Mouse (Mus musculus): ENCODE measurements around the gene Rnf150. TPM values are rescaled to one million over a fixed set of nuclear protein-coding genes. Genes with fewer than 3 reads are reported as not detected.

Rnf150 gene
- polyA plus RNA-seq, 1 experiment from 2014 or later: 0.10 TPM

- H3K9ac ChIP-seq: no peak overlapping the region
- WGBS (ENCODE audit: insufficient replicate concordance): 79% methylated on average over 5 of the region's 5 CpGs
- H3K27ac ChIP-seq: no peak overlapping the region
- ATAC-seq (ENCODE audit: low read depth) (no peak), DNase-seq (no peak)
- H3K27me3 ChIP-seq: no peaks in the 10 kb centered on the region
- H3K4me2 ChIP-seq: no peak overlapping the region
- no peaks in the 10 kb centered on the region for H3K9me3 ChIP-seq (replicated peaks)
- no peaks in the 10 kb centered on the region for H3K4me1 ChIP-seq (replicated peaks)
- H3K36me3 ChIP-seq: no peaks in the 10 kb centered on the region
- no peak overlapping the region for H3K4me3 ChIP-seq (replicated peaks)
Measured at GRCm38 (mm10) chr8:83035141-83035540, 172.0 kb downstream of the Rnf150 start.

- H3K4me3 ChIP-seq (replicated peaks): no peak overlapping the region
- no peaks in the 10 kb centered on the region for H3K4me1 ChIP-seq (replicated peaks)
- no peaks in the 10 kb centered on the region for H3K9me3 ChIP-seq (replicated peaks)
- 73% methylated on average over 3 of the region's 3 CpGs for WGBS (ENCODE audit: insufficient replicate concordance)
- H3K27me3 ChIP-seq: no peaks in the 10 kb centered on the region
- DNase-seq: no peak
- no peaks in the 10 kb centered on the region for H3K36me3 ChIP-seq
- no peak overlapping the region for H3K27ac ChIP-seq
- no peak overlapping the region for H3K9ac ChIP-seq
- no peak for ATAC-seq (ENCODE audit: low read depth)
- no peak overlapping the region for H3K4me2 ChIP-seq
Measured at GRCm38 (mm10) chr8:83036521-83037166, 173.5 kb downstream of the Rnf150 start.

- Histone ChIP-seq H3K27me3 (no peaks in the 10 kb centered on the region), H3K4me2 (no peak overlapping the region), H3K36me3 (no peaks in the 10 kb centered on the region), H3K4me1 (replicated peaks) (no peaks in the 10 kb centered on the region), H3K4me3 (replicated peaks) (no peak overlapping the region), H3K27ac (no peak overlapping the region), H3K9ac (no peak overlapping the region), H3K9me3 (replicated peaks) (no peaks in the 10 kb centered on the region)
- DNase-seq (no peak), ATAC-seq (ENCODE audit: low read depth) (no peak)
- WGBS (ENCODE audit: insufficient replicate concordance): 79% methylated on average over 1 of the region's 1 CpGs
Measured at GRCm38 (mm10) chr8:83037321-83037720, 174.2 kb downstream of the Rnf150 start.

- Histone ChIP-seq H3K27me3 (no peaks in the 10 kb centered on the region), H3K36me3 (no peaks in the 10 kb centered on the region), H3K4me1 (replicated peaks) (no peaks in the 10 kb centered on the region), H3K9ac (no peak overlapping the region), H3K27ac (no peak overlapping the region), H3K4me3 (replicated peaks) (no peak overlapping the region), H3K4me2 (no peak overlapping the region), H3K9me3 (replicated peaks) (no peaks in the 10 kb centered on the region)
- DNase-seq (no peak), ATAC-seq (ENCODE audit: low read depth) (no peak)
- 69% methylated on average over 10 of the region's 10 CpGs for WGBS (ENCODE audit: insufficient replicate concordance)
Measured at GRCm38 (mm10) chr8:83038575-83038974, 175.4 kb downstream of the Rnf150 start.

- Histone ChIP-seq H3K4me2 (no peak overlapping the region), H3K4me3 (replicated peaks) (no peak overlapping the region), H3K9me3 (replicated peaks) (no peaks in the 10 kb centered on the region), H3K9ac (no peak overlapping the region), H3K27me3 (no peaks in the 10 kb centered on the region), H3K4me1 (replicated peaks) (no peaks in the 10 kb centered on the region), H3K36me3 (no peaks in the 10 kb centered on the region), H3K27ac (no peak overlapping the region)
- no peak for DNase-seq
- ATAC-seq (ENCODE audit: low read depth): no peak
- 59% methylated on average over 4 of the region's 4 CpGs for WGBS (ENCODE audit: insufficient replicate concordance)
Measured at GRCm38 (mm10) chr8:83041440-83041839, 178.3 kb downstream of the Rnf150 start.

- Histone ChIP-seq H3K27ac (no peak overlapping the region), H3K36me3 (no peaks in the 10 kb centered on the region), H3K4me1 (replicated peaks) (no peaks in the 10 kb centered on the region), H3K4me2 (no peak overlapping the region), H3K4me3 (replicated peaks) (no peak overlapping the region), H3K9me3 (replicated peaks) (no peaks in the 10 kb centered on the region), H3K27me3 (no peaks in the 10 kb centered on the region), H3K9ac (no peak overlapping the region)
- WGBS (ENCODE audit: insufficient replicate concordance): 62% methylated on average over 9 of the region's 9 CpGs
- DNase-seq: no peak
- ATAC-seq (ENCODE audit: low read depth): no peak
Measured at GRCm38 (mm10) chr8:83046912-83047311, 183.8 kb downstream of the Rnf150 start.

GRCm38 (mm10) chr8:83048527-83048926 is 185.4 kb downstream of the Rnf150 start:
- Histone ChIP-seq H3K9me3 (replicated peaks) (no peaks in the 10 kb centered on the region), H3K4me3 (replicated peaks) (no peak overlapping the region), H3K27me3 (no peaks in the 10 kb centered on the region), H3K27ac (no peak overlapping the region), H3K4me1 (replicated peaks) (no peaks in the 10 kb centered on the region), H3K9ac (no peak overlapping the region), H3K36me3 (no peaks in the 10 kb centered on the region), H3K4me2 (no peak overlapping the region)
- ATAC-seq (ENCODE audit: low read depth) (no peak), DNase-seq (no peak)
- 71% methylated on average over 6 of the region's 6 CpGs for WGBS (ENCODE audit: insufficient replicate concordance)

- no peaks in the 10 kb centered on the region for H3K36me3 ChIP-seq
- 62% methylated on average over 7 of the region's 7 CpGs for WGBS (ENCODE audit: insufficient replicate concordance)
- H3K27ac ChIP-seq: no peak overlapping the region
- H3K9me3 ChIP-seq (replicated peaks): no peaks in the 10 kb centered on the region
- no peak overlapping the region for H3K9ac ChIP-seq
- H3K4me3 ChIP-seq (replicated peaks): no peak overlapping the region
- ATAC-seq (ENCODE audit: low read depth) (no peak), DNase-seq (no peak)
- no peaks in the 10 kb centered on the region for H3K4me1 ChIP-seq (replicated peaks)
- H3K27me3 ChIP-seq: no peaks in the 10 kb centered on the region
- no peak overlapping the region for H3K4me2 ChIP-seq
Measured at GRCm38 (mm10) chr8:83049171-83049601, 186.0 kb downstream of the Rnf150 start.

- Histone ChIP-seq H3K4me1 (replicated peaks) (no peaks in the 10 kb centered on the region), H3K27me3 (no peaks in the 10 kb centered on the region), H3K4me2 (no peak overlapping the region), H3K4me3 (replicated peaks) (no peak overlapping the region), H3K36me3 (no peaks in the 10 kb centered on the region), H3K9me3 (replicated peaks) (no peaks in the 10 kb centered on the region), H3K27ac (no peak overlapping the region), H3K9ac (no peak overlapping the region)
- DNase-seq (no peak), ATAC-seq (ENCODE audit: low read depth) (no peak)
- 63% methylated on average over 1 of the region's 1 CpGs for WGBS (ENCODE audit: insufficient replicate concordance)
Measured at GRCm38 (mm10) chr8:83049616-83050015, 186.5 kb downstream of the Rnf150 start.

GRCm38 (mm10) chr8:83052896-83053295 is 189.7 kb downstream of the Rnf150 start:
- Histone ChIP-seq H3K4me3 (replicated peaks) (no peak overlapping the region), H3K27ac (no peak overlapping the region), H3K27me3 (no peaks in the 10 kb centered on the region), H3K36me3 (no peaks in the 10 kb centered on the region), H3K9ac (no peak overlapping the region), H3K9me3 (replicated peaks) (no peaks in the 10 kb centered on the region), H3K4me2 (no peak overlapping the region), H3K4me1 (replicated peaks) (no peaks in the 10 kb centered on the region)
- WGBS (ENCODE audit: insufficient replicate concordance): 73% methylated on average over 4 of the region's 4 CpGs
- DNase-seq: no peak
- ATAC-seq (ENCODE audit: low read depth): no peak

GRCm38 (mm10) chr8:83054801-83055200 is 191.6 kb downstream of the Rnf150 start:
- no peak for ATAC-seq (ENCODE audit: low read depth)
- H3K4me3 ChIP-seq (replicated peaks): no peak overlapping the region
- 55% methylated on average over 3 of the region's 3 CpGs for WGBS (ENCODE audit: insufficient replicate concordance)
- H3K4me1 ChIP-seq (replicated peaks): no peaks in the 10 kb centered on the region
- H3K27me3 ChIP-seq: no peaks in the 10 kb centered on the region
- H3K4me2 ChIP-seq: no peak overlapping the region
- H3K9me3 ChIP-seq (replicated peaks): no peaks in the 10 kb centered on the region
- H3K9ac ChIP-seq: no peak overlapping the region
- no peak overlapping the region for H3K27ac ChIP-seq
- no peak for DNase-seq
- H3K36me3 ChIP-seq: no peaks in the 10 kb centered on the region

GRCm38 (mm10) chr8:83058951-83059350 is 195.8 kb downstream of the Rnf150 start:
- H3K4me3 ChIP-seq (replicated peaks): no peak overlapping the region
- no peak overlapping the region for H3K27ac ChIP-seq

More at GRCm38 (mm10) chr8:83058951-83059350, 195.8 kb downstream of the Rnf150 start:
- Histone ChIP-seq H3K4me2 (no peak overlapping the region), H3K27me3 (no peaks in the 10 kb centered on the region), H3K9ac (no peak overlapping the region), H3K9me3 (replicated peaks) (no peaks in the 10 kb centered on the region), H3K36me3 (no peaks in the 10 kb centered on the region), H3K4me1 (replicated peaks) (no peaks in the 10 kb centered on the region)
- DNase-seq (no peak), ATAC-seq (ENCODE audit: low read depth) (no peak)
- 65% methylated on average over 8 of the region's 8 CpGs for WGBS (ENCODE audit: insufficient replicate concordance)

All from liver, embryonic 13.5 days (tissue).